Mouse (Mus musculus) E14TG2a.4 (cell line): ENCODE measurements around the gene Fdxacb1.

Experiments used
- CTCF ChIP-seq: conservative IDR thresholded peaks from 2 replicates; pipeline ENCODE4 v1.5.1; 2014; ENCODE audit warnings: low read length
- NANOG ChIP-seq: IDR thresholded peaks from 2 replicates; pipeline ENCODE4 v1.6.1; 2014; ENCODE audit warnings: borderline replicate concordance, low read length, mixed read lengths

- TF ChIP-seq CTCF = peak; percentile 75
- TF ChIP-seq NANOG = no peak
These were observed 33.0 kb upstream of the Fdxacb1 start for GRCm38 (mm10) chr9:50734989-50735388.
